Mouse (Mus musculus) cerebellum, adult 8-10 months (tissue): Measurements from ENCODE around the gene Azi2.

Experiments used
- DNase-seq: peaks from one replicate; pipeline ENCODE4 v3.0.0; 2022

The Azi2 gene

DNA sequence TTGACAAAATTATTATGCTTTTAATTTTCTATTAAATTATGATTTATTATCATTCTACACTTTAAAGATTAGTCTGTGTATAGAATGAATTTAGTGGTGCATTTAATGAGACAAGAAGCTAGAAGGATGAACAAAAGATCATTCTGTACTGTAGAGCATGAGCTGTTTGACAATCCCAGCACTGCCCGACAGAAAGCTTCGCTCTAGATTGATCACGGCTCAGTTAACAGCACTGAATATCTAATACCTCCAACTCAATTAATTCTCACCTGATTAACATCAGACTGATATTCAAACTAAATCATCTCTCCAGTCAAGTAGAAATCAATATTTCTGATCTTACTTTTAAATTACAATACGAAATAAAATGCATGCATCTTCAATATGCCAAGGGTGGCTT lies 43.5 kb downstream of the Azi2 start:
- DNase-seq, result no peak

DNA sequence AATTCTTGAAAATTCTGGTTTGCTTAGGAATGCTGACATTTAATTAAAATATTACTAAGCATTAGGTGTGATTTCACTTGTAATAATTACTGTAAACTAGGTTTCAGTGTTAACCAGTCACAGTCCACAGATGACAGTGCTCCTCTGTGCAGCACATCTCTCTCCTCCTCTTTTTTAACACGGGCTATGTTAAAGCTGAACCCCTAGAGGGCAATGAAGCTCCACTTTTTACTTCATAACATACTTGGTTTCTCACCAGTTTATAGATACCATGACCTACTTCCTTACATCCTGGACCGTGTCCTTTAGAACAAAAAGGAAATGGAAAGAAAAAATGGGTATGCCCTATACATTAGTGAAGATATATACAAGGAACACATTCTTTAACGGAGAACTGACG lies 59.1 kb downstream of the Azi2 start:
- peak; percentile 34 for DNase-seq

DNA sequence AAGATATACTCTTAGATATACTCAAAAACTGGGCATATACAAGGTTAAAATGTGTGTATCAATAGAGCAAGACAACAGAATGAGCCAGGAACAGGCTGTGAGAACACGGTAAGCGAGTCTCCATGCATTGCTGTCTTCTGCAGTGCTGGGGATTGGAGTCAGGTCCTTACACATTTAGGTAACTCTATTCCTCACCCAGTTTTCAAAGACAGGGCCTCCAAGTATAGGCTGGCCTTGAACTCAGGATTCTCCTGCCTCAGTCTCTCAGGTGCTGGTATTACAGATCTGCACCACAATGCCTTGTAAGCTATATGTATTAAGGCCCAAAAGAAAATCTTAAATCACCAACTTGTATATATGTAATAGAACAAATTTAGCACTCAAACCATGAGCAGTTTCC lies 60.2 kb downstream of the Azi2 start:
- no peak for DNase-seq

DNA sequence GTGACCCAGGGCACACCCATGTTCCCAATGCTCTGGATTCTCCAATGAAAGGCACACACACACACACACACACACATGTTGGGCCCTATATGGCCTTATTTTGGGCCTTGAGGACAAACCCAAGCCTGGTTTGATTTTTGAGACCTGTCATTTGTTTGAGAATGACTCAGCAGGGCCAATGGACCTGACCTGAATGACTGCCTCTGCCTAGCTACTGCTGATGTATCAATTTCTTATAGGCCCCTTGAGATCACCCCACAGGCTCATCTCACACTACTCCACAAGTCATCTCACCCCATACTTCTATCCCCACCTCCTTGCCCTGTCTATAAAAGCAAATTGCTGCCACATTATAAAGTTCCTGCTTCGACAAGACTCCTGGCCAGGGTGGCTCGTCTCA lies 61.5 kb downstream of the Azi2 start:
- no peak for DNase-seq

DNA sequence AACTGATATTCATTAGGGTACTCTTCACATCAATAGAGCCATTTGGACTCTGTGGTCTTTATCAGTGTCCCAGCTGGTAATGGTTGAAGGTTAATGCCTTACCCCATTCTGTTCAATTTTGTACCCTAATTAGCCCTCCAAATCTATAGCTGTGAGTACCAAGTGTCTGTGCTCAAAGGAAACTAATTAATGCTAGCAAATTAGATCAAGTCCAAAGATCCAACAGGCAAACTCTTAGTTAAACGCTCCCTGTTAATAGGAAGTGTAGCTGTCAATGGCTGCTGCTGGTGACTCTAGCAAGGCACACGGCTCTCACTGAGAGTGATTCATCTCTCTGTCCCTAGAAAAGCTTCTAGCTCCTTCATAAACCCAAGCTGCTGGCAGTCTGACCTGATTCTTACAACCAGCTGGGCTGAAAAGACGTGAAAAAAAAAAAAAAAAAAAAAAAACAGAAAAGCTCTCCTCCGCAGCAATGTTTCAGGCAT lies 68.3 kb downstream of the Azi2 start:
- DNase-seq, result no peak

DNA sequence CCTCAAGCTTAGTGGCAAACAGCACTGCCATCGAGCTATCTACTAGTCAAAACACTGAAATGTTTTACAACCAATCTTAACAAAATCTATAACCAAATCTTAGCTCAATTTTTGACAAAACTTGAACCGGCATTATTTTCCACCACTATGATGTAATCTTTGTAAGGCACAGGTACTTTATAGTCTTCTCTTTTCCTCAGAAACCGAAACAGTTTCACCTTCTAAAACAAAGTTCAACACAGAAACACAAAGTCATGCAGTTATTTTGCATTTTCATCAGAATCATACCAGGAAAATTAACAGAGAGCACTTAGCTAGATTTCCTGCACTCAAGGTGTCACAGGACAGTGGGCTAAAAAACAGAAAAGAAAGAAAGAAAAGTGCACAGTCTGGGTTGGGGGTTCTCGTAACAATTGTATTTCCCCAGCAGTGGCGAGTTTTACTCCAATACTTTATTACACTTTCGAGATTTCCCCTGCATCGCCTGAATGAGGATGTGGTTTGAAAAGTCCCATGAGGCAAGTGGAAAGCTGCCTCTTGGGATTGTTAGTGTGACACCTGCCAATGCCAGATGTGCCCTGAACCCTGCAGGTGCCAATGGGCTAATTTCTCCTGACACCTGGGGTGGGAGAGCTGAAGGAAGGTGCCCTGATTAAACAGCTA lies 69.5 kb downstream of the Azi2 start:
- DNase-seq, result no peak

DNA sequence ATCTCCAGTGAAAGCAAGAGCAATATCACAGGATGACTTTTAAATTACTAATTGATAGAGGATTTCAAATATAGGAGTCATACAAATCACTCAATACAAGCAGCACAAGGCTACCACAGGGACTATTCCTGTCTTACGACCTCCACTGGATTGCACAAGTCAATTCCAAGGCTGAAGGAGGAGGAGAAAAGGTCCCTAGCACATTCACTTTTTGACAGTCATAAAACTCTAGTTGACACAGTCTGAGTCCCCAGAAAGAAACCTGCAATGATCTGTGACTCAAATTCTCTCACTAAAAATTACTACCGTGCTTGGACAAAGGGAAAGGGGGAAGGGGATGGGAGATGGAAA lies 70.0 kb downstream of the Azi2 start:
- no peak for DNase-seq
